ENCODE assay signal across 8 mouse cellular contexts in the genomic region with DNA sequence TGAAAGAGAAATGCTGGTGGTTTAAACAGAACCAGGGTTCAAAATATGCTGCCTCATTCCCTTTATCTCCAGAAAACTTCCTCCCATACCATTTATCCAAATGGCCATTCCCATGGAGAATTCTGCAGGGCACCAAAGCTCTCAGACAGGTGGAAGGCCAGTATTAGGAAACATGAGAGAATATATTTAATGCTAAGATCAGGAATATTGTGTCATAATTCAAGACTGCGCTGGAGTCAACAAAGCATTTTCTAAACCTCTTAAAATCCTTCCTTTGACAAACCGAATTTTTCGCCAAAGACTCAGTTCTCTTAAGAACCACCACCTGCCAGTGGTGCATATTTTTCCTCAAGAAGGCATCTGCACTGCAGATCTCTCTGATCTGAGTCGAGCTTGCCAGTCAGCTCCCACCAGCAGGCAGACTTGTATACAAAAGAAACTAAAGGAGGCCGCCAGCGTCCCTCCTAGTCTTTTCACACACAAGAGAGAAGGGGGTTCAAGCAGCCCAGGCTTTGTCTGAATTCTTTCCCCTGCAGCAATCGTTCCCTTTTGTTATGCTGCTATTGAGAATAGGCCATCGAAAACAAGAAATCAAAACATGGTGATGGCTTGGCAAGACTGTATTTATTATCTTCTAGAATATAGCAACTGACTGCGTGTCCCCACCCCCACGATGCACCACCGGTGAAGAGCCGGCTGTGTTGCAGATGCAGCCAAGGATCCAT. TPM values are rescaled to one million over a fixed set of nuclear protein-coding genes. Genes with fewer than 3 reads are reported as not detected.
A peak's percentile ranks its signal among the peaks of the same experiment; 100 is the strongest.
DNase-seq lines count a peak whose midpoint lies in the region; ATAC-seq and TF ChIP-seq lines count a peak whose summit lies in the region.

No protein-coding gene starts in this region.

- DNase-seq in lung, embryonic 14.5 days: peak; percentile 51
- DNase-seq in lung, postnatal 25 days (ENCODE audit: low spot score): no peak
- peak; percentile 60 to 65 for DNase-seq in cerebellum, adult 18-20 months

- 0 out of 2 replicates have a peak, but pooled peaks cover 2% of the 10 kb centered on the region for H3K36me3 ChIP-seq in lung, embryonic 14.5 days (ENCODE audit: insufficient read depth)
- no peaks in the 10 kb centered on the region for H3K36me3 ChIP-seq in kidney, embryonic 15.5 days
- H3K36me3 ChIP-seq in limb, embryonic 15.5 days: no peaks in the 10 kb centered on the region
- H3K36me3 ChIP-seq in neural tube, embryonic 14.5 days (ENCODE audit: control insufficient read depth, insufficient read depth, low read length): peaks cover 2% of the 10 kb centered on the region; the same call in 1 of the 2 replicates

- no peak for TF ChIP-seq CTCF in lung, embryonic 14.5 days (IDR thresholded peaks at IDR 0.05; ENCODE audit: low read depth)

- H3K9me3 ChIP-seq in lung, embryonic 14.5 days (ENCODE audit: low read depth, low read length): no peaks in the 10 kb centered on the region
- no peaks in the 10 kb centered on the region for H3K9me3 ChIP-seq in kidney, embryonic 15.5 days (replicated peaks)
- no peaks in the 10 kb centered on the region for H3K9me3 ChIP-seq in limb, embryonic 15.5 days
- H3K9me3 ChIP-seq in neural tube, embryonic 14.5 days (ENCODE audit: control insufficient read depth, low read length): no peaks in the 10 kb centered on the region

- H3K27me3 ChIP-seq in lung, embryonic 14.5 days (ENCODE audit: insufficient read depth, low read length): no peaks in the 10 kb centered on the region
- H3K27me3 ChIP-seq in kidney, embryonic 15.5 days: no peaks in the 10 kb centered on the region
- no peaks in the 10 kb centered on the region for H3K27me3 ChIP-seq in limb, embryonic 15.5 days
- no peaks in the 10 kb centered on the region for H3K27me3 ChIP-seq in neural tube, embryonic 14.5 days (ENCODE audit: control insufficient read depth, insufficient read depth, low read length)

- H3K4me1 ChIP-seq in lung, embryonic 14.5 days (ENCODE audit: insufficient read depth): peaks cover 3% of the 10 kb centered on the region; the same call in 1 of the 2 replicates
- H3K4me1 ChIP-seq in kidney, embryonic 15.5 days: peaks cover 20% of the 10 kb centered on the region
- H3K4me1 ChIP-seq in limb, embryonic 15.5 days: peaks cover 8% of the 10 kb centered on the region; the same call in 1 of the 2 replicates
- H3K4me1 ChIP-seq in neural tube, embryonic 14.5 days (ENCODE audit: control insufficient read depth, insufficient read depth, low read length): peaks cover 24% of the 10 kb centered on the region; the same call in 1 of the 2 replicates

- 8% methylated on average over 12 of the region's 12 CpGs for WGBS in lung, embryonic 14.5 days
- 8% methylated on average over 12 of the region's 12 CpGs for WGBS in kidney, embryonic 15.5 days
- WGBS in limb, embryonic 15.5 days: 7% methylated on average over 12 of the region's 12 CpGs
- 1% methylated on average over 12 of the region's 12 CpGs for WGBS in neural tube, embryonic 14.5 days

- peak overlapping the region; percentile 81 for H3K4me2 ChIP-seq in lung, embryonic 14.5 days
- peak overlapping the region; percentile 76 for H3K4me2 ChIP-seq in kidney, embryonic 15.5 days
- H3K4me2 ChIP-seq in limb, embryonic 15.5 days: peak overlapping the region; percentile 74
- H3K4me2 ChIP-seq in neural tube, embryonic 14.5 days (ENCODE audit: low read depth, low read length): peak overlapping the region; percentile 53

- peak overlapping the region; percentile 21 for H3K27ac ChIP-seq in lung, embryonic 14.5 days (ENCODE audit: low read depth)
- peak overlapping the region; percentile 74 for H3K27ac ChIP-seq in kidney, embryonic 15.5 days
- peak overlapping the region; percentile 61 for H3K27ac ChIP-seq in limb, embryonic 15.5 days
- peak overlapping the region; percentile 99 for H3K27ac ChIP-seq in neural tube, embryonic 14.5 days (ENCODE audit: low read depth, low read length)

- H3K4me3 ChIP-seq in lung, embryonic 14.5 days (ENCODE audit: low read depth, low read length): peak overlapping the region; percentile 95
- peak overlapping the region; percentile 98 for H3K4me3 ChIP-seq in kidney, embryonic 15.5 days (replicated peaks)
- H3K4me3 ChIP-seq in limb, embryonic 15.5 days: peak overlapping the region; percentile 99
- peak overlapping the region; percentile 100 for H3K4me3 ChIP-seq in neural tube, embryonic 14.5 days (ENCODE audit: low read depth, low read length)

- H3K9ac ChIP-seq in lung, embryonic 14.5 days: peak overlapping the region; percentile 97
- peak overlapping the region; percentile 98 for H3K9ac ChIP-seq in kidney, embryonic 15.5 days
- H3K9ac ChIP-seq in limb, embryonic 15.5 days: peak overlapping the region; percentile 99; the same call in 1 of the 2 replicates
- peak overlapping the region; percentile 99 for H3K9ac ChIP-seq in neural tube, embryonic 14.5 days (replicated peaks; ENCODE audit: low read depth, low read length)

- ATAC-seq in lung, embryonic 14.5 days (ENCODE audit: insufficient read depth): no peak
- ATAC-seq in frontal cortex, adult (ENCODE audit: low TSS enrichment): 0 out of 2 replicates have a peak, but pooled peaks have one; percentile 25
- ATAC-seq in kidney, embryonic 15.5 days (replicated peaks; ENCODE audit: low FRiP score): no peak
- ATAC-seq in limb, embryonic 15.5 days (ENCODE audit: insufficient number of reproducible peaks, low FRiP score, low TSS enrichment, low read depth): no peak
- no peak for ATAC-seq in neural tube, embryonic 14.5 days (ENCODE audit: low read depth)
- ATAC-seq in inflammation-experienced regulatory T-cells, adult 6 months: no peak

RNA-seq across cellular contexts. Expression of a gene that starts 1.4 kb away (rescaled TPM):
- polyA plus RNA-seq in lung, embryonic 14.5 days (2014; fragmentation: Nextera tagmentation; extraction: Ambion mirVana): 107 and 112 TPM in 2 replicates
- 157 TPM in 2 replicates for polyA plus RNA-seq in kidney, embryonic 15.5 days (2015; fragmentation: Nextera tagmentation; extraction: Ambion mirVana)
- 122 and 129 TPM in 2 replicates for polyA plus RNA-seq in limb, embryonic 15.5 days (2015; fragmentation: Nextera tagmentation; extraction: Ambion mirVana)
- 482 and 576 TPM in 2 replicates for polyA plus RNA-seq in neural tube, embryonic 14.5 days (2014; fragmentation: Nextera tagmentation; extraction: Ambion mirVana)
- polyA plus RNA-seq in inflammation-experienced regulatory T-cells, adult 6 months (2017; shearing (Covaris generic)): 10 to 100 TPM; 36.0 to 58.3 (median 45.6) TPM

RNA-seq across cellular contexts. Expression of a gene that starts 12.1 kb away (rescaled TPM):
- 20.8 and 25.0 TPM in 2 replicates for polyA plus RNA-seq in lung, embryonic 14.5 days (2014; fragmentation: Nextera tagmentation; extraction: Ambion mirVana)
- polyA plus RNA-seq in kidney, embryonic 15.5 days (2015; fragmentation: Nextera tagmentation; extraction: Ambion mirVana): 12.2 and 12.3 TPM in 2 replicates
- 14.3 and 16.6 TPM in 2 replicates for polyA plus RNA-seq in limb, embryonic 15.5 days (2015; fragmentation: Nextera tagmentation; extraction: Ambion mirVana)
- polyA plus RNA-seq in neural tube, embryonic 14.5 days (2014; fragmentation: Nextera tagmentation; extraction: Ambion mirVana): 7.4 and 8.1 TPM in 2 replicates
- polyA plus RNA-seq in inflammation-experienced regulatory T-cells, adult 6 months (2017; shearing (Covaris generic)): 10 to 100 TPM; 21.2 to 26.6 (median 26.2) TPM

Comparison
In these comparisons a context has a peak if more than half of its experiments do, and no peak if none do; other contexts are left out.
1. H3K27ac ChIP-seq: peak in every context shown above with its lines; median percentile 99 in neural tube, embryonic 14.5 days; 74 in kidney, embryonic 15.5 days; 61 in limb, embryonic 15.5 days; 21 in lung, embryonic 14.5 days.